Mouse (Mus musculus) forelimb bud, embryonic 11.5 days (tissue): ENCODE results near the gene Elac2.

ENCODE experiments used
- DNase-seq: peaks from one replicate; pipeline ENCODE4 v3.0.0-alpha.2; 2012; ENCODE audit warnings: low read depth, low spot score

Elac2 gene

GRCm38 (mm10) chr11:65020744-65021143, 41.9 kb downstream of the Elac2 start:
- no peak for DNase-seq

GRCm38 (mm10) chr11:65022771-65023170, 43.9 kb downstream of the Elac2 start:
- no peak for DNase-seq

GRCm38 (mm10) chr11:65028049-65028448, 49.2 kb downstream of the Elac2 start:
- no peak for DNase-seq

GRCm38 (mm10) chr11:65030201-65030600, 51.4 kb downstream of the Elac2 start:
- no peak for DNase-seq

- DNase-seq: no peak
Observed at GRCm38 (mm10) chr11:65032221-65032620, 53.4 kb downstream of the Elac2 start.

- DNase-seq: no peak
Observed at GRCm38 (mm10) chr11:65038996-65039395, 60.2 kb downstream of the Elac2 start.

GRCm38 (mm10) chr11:65039517-65040095, 60.8 kb downstream of the Elac2 start:
- no peak for DNase-seq

GRCm38 (mm10) chr11:65040556-65040955, 61.7 kb downstream of the Elac2 start:
- DNase-seq: no peak

GRCm38 (mm10) chr11:65049090-65049489, 70.3 kb downstream of the Elac2 start:
- DNase-seq: no peak

GRCm38 (mm10) chr11:65050819-65051218, 72.0 kb downstream of the Elac2 start:
- DNase-seq: no peak
